Mouse (Mus musculus) liver, postnatal 0 days (tissue): ENCODE measurements at regions not wholly inside any gene's neighbourhood (a gene's known extent, or its start where the extent isn't known, plus 50 kb on each side); places are given as distances from the start of the nearest gene placed in this dataset.
A peak's percentile ranks its signal among the peaks of the same experiment; 100 is the strongest.
"Not testable (repeated sequence)": the region's sequence is repeated elsewhere in the genome, so short reads cannot be mapped to it uniquely, and the experiment has no call there.

Experiments used
- CTCF ChIP-seq: sonication (generic); IDR thresholded peaks from 2 replicates; pipeline ENCODE4 v1.5.1; 2016; ENCODE audit warnings: antibody characterized with exemption, low read depth
- EP300 ChIP-seq: IDR thresholded peaks from 2 replicates; pipeline ENCODE4 v1.6.1; 2016; ENCODE audit warnings: antibody characterized with exemption, low read depth, mild to moderate bottlenecking

DNA sequence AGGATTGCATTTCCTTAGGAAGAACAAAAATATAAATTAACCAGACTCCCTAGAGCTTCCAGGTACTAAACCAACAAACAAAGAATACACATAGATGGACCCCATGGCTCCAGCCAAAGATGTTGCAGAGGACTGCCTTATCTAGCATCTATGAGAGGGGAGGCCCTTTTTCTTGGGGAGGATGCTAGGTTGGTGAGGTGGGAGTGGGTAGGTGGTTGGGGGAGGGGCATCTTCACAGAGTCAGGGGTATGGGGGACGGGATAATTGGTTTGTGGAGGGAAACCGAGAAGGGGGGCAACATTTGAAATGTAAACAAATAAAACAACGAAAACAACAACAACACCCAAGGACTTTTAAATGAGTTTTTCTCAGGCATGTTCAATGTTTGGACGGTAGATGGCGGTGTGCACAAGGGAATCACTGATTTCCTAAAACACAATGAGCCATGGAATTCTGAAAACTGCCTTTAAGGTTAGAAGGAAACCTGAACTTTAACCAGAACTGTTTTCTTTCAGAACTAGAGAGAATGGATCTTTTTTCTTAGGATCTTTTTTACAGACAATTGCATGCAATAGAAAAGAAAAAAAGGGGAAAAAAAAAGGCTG lies 477.2 kb upstream of the Snrpn start:
- peak; percentile 56 for TF ChIP-seq CTCF
- TF ChIP-seq EP300, result not testable (repeated sequence)
